Mouse (Mus musculus): ENCODE data around the gene Meaf6. TPM values are rescaled to one million over a fixed set of nuclear protein-coding genes. Genes with fewer than 3 reads are reported as not detected.

Gene Meaf6
- polyA plus RNA-seq, 1 experiment from 2014 or later, result 123 TPM

Other genes with a start within 250 kb of the Meaf6 start
- 48.4 and 49.3 TPM in 2 replicates for gene Yrdc, start 234.5 kb upstream of the Meaf6 start, polyA plus RNA-seq (2016; fragmentation: Nextera tagmentation; extraction: Ambion mirVana)
- 69.1 and 72.4 TPM in 2 replicates for gene 1110065P20Rik, start 233.9 kb upstream of the Meaf6 start, polyA plus RNA-seq (2016; fragmentation: Nextera tagmentation; extraction: Ambion mirVana)
- gene Maneal, start 223.0 kb upstream of the Meaf6 start, polyA plus RNA-seq (2016; fragmentation: Nextera tagmentation; extraction: Ambion mirVana), result 7.1 and 7.9 TPM in 2 replicates
- gene Epha10, start 204.2 kb upstream of the Meaf6 start, polyA plus RNA-seq (2016; fragmentation: Nextera tagmentation; extraction: Ambion mirVana), result 12.3 and 13.3 TPM in 2 replicates
- 17.0 and 18.1 TPM in 2 replicates for gene 9930104L06Rik, start 148.1 kb upstream of the Meaf6 start, polyA plus RNA-seq (2016; fragmentation: Nextera tagmentation; extraction: Ambion mirVana)
- 190 and 207 TPM in 2 replicates for gene Cdca8, start 145.8 kb upstream of the Meaf6 start, polyA plus RNA-seq (2016; fragmentation: Nextera tagmentation; extraction: Ambion mirVana)
- 6.9 and 16.6 TPM in 2 replicates for gene Rspo1, start 98.7 kb upstream of the Meaf6 start, polyA plus RNA-seq (2016; fragmentation: Nextera tagmentation; extraction: Ambion mirVana)
- gene Gnl2, start 68.5 kb upstream of the Meaf6 start, polyA plus RNA-seq (2016; fragmentation: Nextera tagmentation; extraction: Ambion mirVana), result 99.1 and 104 TPM in 2 replicates
- 0.17 and 0.42 TPM in 2 replicates for gene Dnali1, start 19.4 kb upstream of the Meaf6 start, polyA plus RNA-seq (2016; fragmentation: Nextera tagmentation; extraction: Ambion mirVana)
- gene Snip1, start 18.5 kb upstream of the Meaf6 start, polyA plus RNA-seq (2016; fragmentation: Nextera tagmentation; extraction: Ambion mirVana), result 35.1 and 36.0 TPM in 2 replicates
- 0.34 and 0.36 TPM in 2 replicates for gene Zc3h12a, start 42.7 kb downstream of the Meaf6 start, polyA plus RNA-seq (2016; fragmentation: Nextera tagmentation; extraction: Ambion mirVana)

Data from midbrain, embryonic 12.5 days (tissue).